Mouse (Mus musculus) WW6 (cell line): ENCODE results near the gene Srgap2.

ENCODE experiments used
- DNase-seq: peaks from one replicate; pipeline ENCODE4 v3.0.0-alpha.2; 2013; ENCODE audit warnings: low read depth, low spot score

The Srgap2 gene

GRCm38 (mm10) chr1:131473631-131474118 is 53.5 kb downstream of the Srgap2 start:
- DNase-seq, result no peak

- DNase-seq, result no peak
Measured at GRCm38 (mm10) chr1:131470597-131470996, 56.6 kb downstream of the Srgap2 start.

GRCm38 (mm10) chr1:131465855-131466254 is 61.3 kb downstream of the Srgap2 start:
- DNase-seq, result no peak

- DNase-seq, result no peak
Measured at GRCm38 (mm10) chr1:131463953-131464627, 63.1 kb downstream of the Srgap2 start.

- DNase-seq, result no peak
Measured at GRCm38 (mm10) chr1:131462541-131463067, 64.5 kb downstream of the Srgap2 start.

GRCm38 (mm10) chr1:131460914-131461530 is 66.1 kb downstream of the Srgap2 start:
- no peak for DNase-seq

- DNase-seq, result no peak
Measured at GRCm38 (mm10) chr1:131455355-131455890, 71.7 kb downstream of the Srgap2 start.

- no peak for DNase-seq
Measured at GRCm38 (mm10) chr1:131454386-131454785, 72.8 kb downstream of the Srgap2 start.

- no peak for DNase-seq
Measured at GRCm38 (mm10) chr1:131453335-131453734, 73.8 kb downstream of the Srgap2 start.

GRCm38 (mm10) chr1:131448373-131448772 is 78.8 kb downstream of the Srgap2 start:
- no peak for DNase-seq

- no peak for DNase-seq
Measured at GRCm38 (mm10) chr1:131447333-131447732, 79.8 kb downstream of the Srgap2 start.

GRCm38 (mm10) chr1:131446577-131446976 is 80.6 kb downstream of the Srgap2 start:
- no peak for DNase-seq

GRCm38 (mm10) chr1:131438556-131438955 is 88.6 kb downstream of the Srgap2 start:
- no peak for DNase-seq

- no peak for DNase-seq
Measured at GRCm38 (mm10) chr1:131437975-131438374, 89.2 kb downstream of the Srgap2 start.

- DNase-seq, result no peak
Measured at GRCm38 (mm10) chr1:131436609-131437008, 90.5 kb downstream of the Srgap2 start.

GRCm38 (mm10) chr1:131431456-131432246 is 95.5 kb downstream of the Srgap2 start:
- no peak for DNase-seq

GRCm38 (mm10) chr1:131427140-131427821 is 99.9 kb downstream of the Srgap2 start:
- no peak for DNase-seq

GRCm38 (mm10) chr1:131423061-131423460 is 104.1 kb downstream of the Srgap2 start:
- no peak for DNase-seq

- DNase-seq, result no peak
Measured at GRCm38 (mm10) chr1:131421113-131421512, 106.0 kb downstream of the Srgap2 start.

GRCm38 (mm10) chr1:131420660-131421059 is 106.5 kb downstream of the Srgap2 start:
- DNase-seq, result no peak

GRCm38 (mm10) chr1:131419307-131419706 is 107.8 kb downstream of the Srgap2 start:
- DNase-seq, result no peak
